Mouse (Mus musculus) liver, adult 2 months (tissue): ENCODE measurements around the gene Cmtr2. TPM values are rescaled to one million over a fixed set of nuclear protein-coding genes. Genes with fewer than 3 reads are reported as not detected.

Source experiments
- DNase-seq: peaks from one replicate; pipeline ENCODE4 v3.0.0-alpha.2; 2011; ENCODE audit warnings: low read depth, low spot score; ENCODE audit errors: extremely low read depth
- H3K27ac ChIP-seq: fragments of 200-500 bp; replicated peaks from 2 replicates; pipeline ENCODE4 v1.5.1; 2012; ENCODE audit warnings: low read depth, mild to moderate bottlenecking, control low read depth, inconsistent platforms, low read length; ENCODE audit not compliant: insufficient read depth
- H3K27me3 ChIP-seq: fragments of 200-500 bp; 2 replicates; pipeline ENCODE4 v1.6.1; 2012; ENCODE audit warnings: mild to moderate bottlenecking, moderate library complexity, low read length, inconsistent platforms; ENCODE audit not compliant: control insufficient read depth, insufficient read depth
- H3K36me3 ChIP-seq: fragments of 200-500 bp; 2 replicates; pipeline ENCODE4 v1.6.1; 2012; ENCODE audit warnings: low read length, inconsistent platforms; ENCODE audit not compliant: control insufficient read depth, insufficient read depth
- H3K4me1 ChIP-seq: fragments of 200-500 bp; 2 replicates; pipeline ENCODE4 v1.6.1; 2011; ENCODE audit warnings: low read length; ENCODE audit not compliant: control insufficient read depth, insufficient read depth
- H3K4me3 ChIP-seq: fragments of 200-500 bp; 2 replicates; pipeline ENCODE4 v1.5.1; 2011; ENCODE audit warnings: low read depth, mild to moderate bottlenecking, control low read depth, low read length, moderate library complexity; ENCODE audit not compliant: insufficient read depth
- H3K79me2 ChIP-seq: fragments of 200-500 bp; 2 replicates; pipeline ENCODE4 v1.6.1; 2012; ENCODE audit warnings: inconsistent platforms, mild to moderate bottlenecking, low read length, moderate library complexity; ENCODE audit not compliant: control insufficient read depth, insufficient read depth
- H3K9ac ChIP-seq: fragments of 200-500 bp; 2 replicates; pipeline ENCODE4 v1.6.1; 2012; ENCODE audit warnings: low read depth, mild to moderate bottlenecking, control low read depth, inconsistent platforms, low read length
- CTCF ChIP-seq: fragments of 200-500 bp; IDR thresholded peaks from 2 replicates; pipeline ENCODE4 v1.5.1; 2011; ENCODE audit warnings: low read depth, low read length, control low read depth
- POLR2A ChIP-seq: fragments of 200-500 bp; IDR thresholded peaks from 2 replicates; pipeline ENCODE4 v1.6.1; 2011; ENCODE audit warnings: low read length, control low read depth; ENCODE audit not compliant: insufficient read depth; ENCODE audit errors: extremely low read depth
- WGBS: fragments of 180-500 bp; shearing (Covaris S2); methylation state at CpG from one replicate; pipeline ENCODE4 v1.1.7; 2018; 5-methylcytosine and 5-hydroxymethylcytosine counted together
- polyA plus RNA-seq: library from polyadenylated mRNA; depleted of rRNA; stranded (reverse); fragments of >200 nt; gene quantifications from 2 replicates; pipeline ENCODE4 v1.2.3, GENCODE M21; 2012
- total RNA-seq: library from RNA; depleted of rRNA; stranded (reverse); fragments of >200 nt; gene quantifications from 2 replicates; pipeline ENCODE4 v1.2.3, GENCODE M21; 2014

Gene Cmtr2
- total and polyA plus RNA-seq, 2 experiments, result 1.7 to 3.7 TPM

GRCm38 (mm10) chr8:110242278-110243177 lies 27.1 kb downstream of the Cmtr2 start:
- no peak for DNase-seq
- no peaks in the 10 kb centered on the region for H3K79me2 ChIP-seq
- no peak overlapping the region for H3K4me3 ChIP-seq
- WGBS, result 65% methylated on average over 7 of the region's 7 CpGs
- H3K4me1 ChIP-seq, result no peaks in the 10 kb centered on the region
- no peak overlapping the region for H3K9ac ChIP-seq
- H3K27ac ChIP-seq, result no peak overlapping the region
- H3K27me3 ChIP-seq, result no peaks in the 10 kb centered on the region
- TF ChIP-seq CTCF (no peak), POLR2A (no peak)
- H3K36me3 ChIP-seq, result no peaks in the 10 kb centered on the region

GRCm38 (mm10) chr8:110244566-110244965 lies 29.1 kb downstream of the Cmtr2 start:
- H3K79me2 ChIP-seq, result no peaks in the 10 kb centered on the region
- no peak for DNase-seq
- no peaks in the 10 kb centered on the region for H3K4me1 ChIP-seq
- H3K9ac ChIP-seq, result no peak overlapping the region
- no peak for TF ChIP-seq CTCF
- no peak for TF ChIP-seq POLR2A
- no peaks in the 10 kb centered on the region for H3K36me3 ChIP-seq
- H3K4me3 ChIP-seq, result no peak overlapping the region
- H3K27me3 ChIP-seq, result no peaks in the 10 kb centered on the region
- no peak overlapping the region for H3K27ac ChIP-seq
- 56% methylated on average over 2 of the region's 2 CpGs for WGBS

GRCm38 (mm10) chr8:110247238-110247637 lies 31.8 kb downstream of the Cmtr2 start:
- Histone ChIP-seq H3K4me1 (no peaks in the 10 kb centered on the region), H3K9ac (no peak overlapping the region), H3K4me3 (no peak overlapping the region), H3K27ac (no peak overlapping the region), H3K27me3 (no peaks in the 10 kb centered on the region), H3K79me2 (no peaks in the 10 kb centered on the region), H3K36me3 (no peaks in the 10 kb centered on the region)
- no peak for DNase-seq
- TF ChIP-seq POLR2A (no peak), CTCF (no peak)
- WGBS, result 80% methylated on average over 6 of the region's 6 CpGs

- Histone ChIP-seq H3K79me2 (no peaks in the 10 kb centered on the region), H3K27ac (no peak overlapping the region), H3K4me3 (no peak overlapping the region), H3K9ac (no peak overlapping the region), H3K36me3 (no peaks in the 10 kb centered on the region), H3K27me3 (no peaks in the 10 kb centered on the region), H3K4me1 (no peaks in the 10 kb centered on the region)
- DNase-seq, result no peak
- TF ChIP-seq CTCF, result no peak
- no peak for TF ChIP-seq POLR2A
- WGBS, result 69% methylated on average over 4 of the region's 4 CpGs
Measured at GRCm38 (mm10) chr8:110253986-110254385, 38.5 kb downstream of the Cmtr2 start.

GRCm38 (mm10) chr8:110265796-110266305 lies 50.4 kb downstream of the Cmtr2 start:
- H3K27ac ChIP-seq, result no peak overlapping the region
- TF ChIP-seq CTCF (no peak), POLR2A (no peak)
- DNase-seq, result no peak
- no peaks in the 10 kb centered on the region for H3K4me1 ChIP-seq
- no peaks in the 10 kb centered on the region for H3K79me2 ChIP-seq
- H3K27me3 ChIP-seq, result no peaks in the 10 kb centered on the region
- no peaks in the 10 kb centered on the region for H3K36me3 ChIP-seq
- H3K4me3 ChIP-seq, result no peak overlapping the region
- WGBS, result 65% methylated on average over 11 of the region's 11 CpGs
- H3K9ac ChIP-seq, result no peak overlapping the region

GRCm38 (mm10) chr8:110266741-110267140 lies 51.3 kb downstream of the Cmtr2 start, which contains the start of gene Hydin:
TSS of gene Hydin (plus strand) at chr8:110266977.
- Histone ChIP-seq H3K27me3 (no peaks in the 10 kb centered on the region), H3K36me3 (no peaks in the 10 kb centered on the region), H3K27ac (no peak within 1 kb of the TSS), H3K9ac (no peak within 1 kb of the TSS), H3K79me2 (no peaks in the 10 kb centered on the region), H3K4me1 (no peaks in the 10 kb centered on the region), H3K4me3 (no peak within 1 kb of the TSS)
- no peak for TF ChIP-seq POLR2A
- TF ChIP-seq CTCF, result no peak
- 2% methylated on average over 15 of the region's 15 CpGs for WGBS
- no peak for DNase-seq
